Mouse (Mus musculus) thymus, postnatal 4 days (tissue): Measurements from ENCODE around the gene Tbk1.

Experiments
- DNase-seq: peaks from one replicate; pipeline ENCODE4 v3.0.0; 2021

The Tbk1 gene

DNA sequence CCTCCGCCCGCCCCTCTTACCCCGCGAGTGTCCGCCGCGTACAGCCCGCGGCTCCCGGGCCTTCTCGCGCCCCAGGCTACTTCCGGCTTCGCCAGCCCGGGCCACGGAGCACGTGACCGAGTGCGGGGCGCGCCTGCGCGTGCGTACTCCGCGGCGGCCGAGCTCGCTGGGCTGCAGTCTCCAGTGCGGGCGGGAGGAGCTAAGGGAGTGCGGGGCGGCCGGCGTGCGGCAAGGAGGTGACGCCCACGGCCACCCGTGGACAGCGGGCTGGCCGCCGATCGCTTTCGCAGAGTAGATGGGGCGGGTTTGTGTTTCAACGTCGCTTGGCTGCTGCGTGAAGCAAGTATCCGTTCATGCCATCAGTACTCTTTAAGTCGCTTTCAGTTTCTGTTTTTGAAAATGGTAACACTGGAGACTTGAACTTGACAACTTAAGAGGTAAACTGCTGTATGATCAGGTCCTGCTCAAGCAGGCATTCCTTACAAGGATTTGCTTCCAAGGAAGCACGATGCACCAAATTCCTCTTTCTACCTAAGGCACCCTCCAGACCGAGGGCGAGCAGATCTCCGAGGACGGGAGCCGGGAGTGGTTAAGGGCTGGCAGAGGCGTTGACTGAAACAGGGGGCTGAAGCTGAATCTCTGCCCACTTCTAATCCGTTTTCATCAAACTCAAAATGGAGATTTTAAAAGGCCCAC lies at the start of gene Tbk1:
Gene Tbk1, minus strand, starts transcription at position 113 of the 696 bp plus-strand sequence.
- DNase-seq = peak; percentile 95

DNA sequence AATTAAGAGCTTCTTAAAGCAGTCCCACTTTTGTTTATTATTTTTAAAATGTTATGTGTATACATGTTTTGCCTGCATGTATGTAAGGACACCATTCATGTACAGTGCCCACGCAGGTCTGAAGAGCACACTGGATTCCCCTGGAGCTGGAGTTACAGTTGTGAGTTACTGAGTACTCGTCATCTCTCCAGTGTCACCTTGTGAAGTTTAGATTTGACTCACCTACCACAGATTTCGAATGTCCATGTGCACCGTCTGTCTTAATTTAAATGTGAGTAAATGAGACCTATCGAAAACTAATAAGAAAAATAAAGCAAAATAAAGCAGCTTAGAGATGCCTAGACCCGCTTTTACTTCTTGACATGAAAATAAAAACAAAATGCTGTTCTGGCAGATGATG lies 49.7 kb upstream of the Tbk1 start:
- no peak for DNase-seq

DNA sequence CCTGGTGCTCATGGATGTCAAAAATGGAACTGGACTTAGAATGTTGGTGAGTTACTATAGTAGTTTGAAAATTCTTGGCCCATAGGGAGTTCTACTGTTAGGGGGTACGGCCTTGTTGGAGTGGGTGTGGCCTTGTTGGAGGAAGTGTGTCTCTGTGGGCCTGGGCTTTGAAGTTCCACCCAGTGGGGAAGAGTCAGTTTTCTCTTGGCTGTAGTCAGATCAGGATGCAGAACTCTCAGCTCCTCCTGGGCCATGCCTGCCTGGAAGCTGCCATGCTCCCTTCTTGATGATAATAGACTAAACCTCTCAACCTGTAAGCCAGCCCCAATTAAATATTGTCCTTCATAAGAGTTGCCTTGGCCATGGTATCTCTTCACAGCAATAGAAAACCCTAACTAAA lies 47.6 kb upstream of the Tbk1 start:
- DNase-seq = no peak

DNA sequence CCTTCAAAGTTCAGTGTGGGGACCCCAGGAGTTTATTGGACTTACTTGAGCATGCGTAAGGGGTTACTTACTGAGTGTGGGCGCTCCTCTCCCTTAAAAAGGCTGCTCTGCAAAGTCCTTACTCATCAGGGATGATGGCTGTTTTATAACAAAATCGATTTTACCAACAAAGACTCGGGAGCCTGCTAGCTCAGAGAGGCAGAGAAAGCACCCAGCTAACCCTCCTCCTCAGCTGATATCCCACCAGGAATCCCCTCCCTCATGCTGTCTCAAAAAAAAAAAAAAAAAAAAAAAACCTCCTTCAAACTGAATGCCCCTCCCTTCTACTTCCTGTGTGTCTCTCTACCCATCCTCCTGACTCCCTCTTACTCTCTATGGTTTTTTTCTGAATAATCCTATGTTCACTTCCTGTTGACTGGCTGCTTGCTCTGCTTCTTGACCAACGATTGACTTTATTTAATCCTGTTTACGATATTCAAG lies 42.0 kb upstream of the Tbk1 start:
- DNase-seq = no peak

DNA sequence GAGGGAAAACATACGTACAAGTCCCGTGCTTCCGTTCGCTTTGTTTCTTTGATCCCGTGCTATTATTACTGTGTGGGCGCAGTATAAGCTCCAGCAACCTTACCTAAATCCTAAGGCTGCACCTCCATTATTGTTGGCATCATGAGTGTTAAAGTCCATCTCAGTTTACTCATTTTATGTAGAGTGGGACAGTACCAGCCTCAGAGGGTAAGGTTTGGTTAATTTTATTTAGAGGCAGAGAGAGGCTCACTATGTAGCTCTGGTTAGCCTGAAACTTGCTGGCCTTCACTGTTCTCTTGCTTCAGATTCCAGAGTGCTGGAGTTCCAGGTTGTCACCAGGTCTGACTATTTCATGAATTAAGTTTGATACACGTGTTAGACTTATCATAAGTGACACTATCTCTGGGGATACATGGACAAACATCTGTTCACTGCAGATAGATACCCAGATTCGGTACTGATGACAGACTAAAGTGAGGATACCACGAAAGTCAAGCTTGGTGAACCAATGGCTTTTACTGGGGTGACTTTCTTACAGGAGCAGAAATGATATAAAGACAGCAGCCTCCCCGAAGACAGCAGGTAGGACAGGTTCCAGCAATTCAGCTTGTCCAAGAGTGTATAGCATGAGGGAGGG lies 40.7 kb upstream of the Tbk1 start:
- no peak for DNase-seq

DNA sequence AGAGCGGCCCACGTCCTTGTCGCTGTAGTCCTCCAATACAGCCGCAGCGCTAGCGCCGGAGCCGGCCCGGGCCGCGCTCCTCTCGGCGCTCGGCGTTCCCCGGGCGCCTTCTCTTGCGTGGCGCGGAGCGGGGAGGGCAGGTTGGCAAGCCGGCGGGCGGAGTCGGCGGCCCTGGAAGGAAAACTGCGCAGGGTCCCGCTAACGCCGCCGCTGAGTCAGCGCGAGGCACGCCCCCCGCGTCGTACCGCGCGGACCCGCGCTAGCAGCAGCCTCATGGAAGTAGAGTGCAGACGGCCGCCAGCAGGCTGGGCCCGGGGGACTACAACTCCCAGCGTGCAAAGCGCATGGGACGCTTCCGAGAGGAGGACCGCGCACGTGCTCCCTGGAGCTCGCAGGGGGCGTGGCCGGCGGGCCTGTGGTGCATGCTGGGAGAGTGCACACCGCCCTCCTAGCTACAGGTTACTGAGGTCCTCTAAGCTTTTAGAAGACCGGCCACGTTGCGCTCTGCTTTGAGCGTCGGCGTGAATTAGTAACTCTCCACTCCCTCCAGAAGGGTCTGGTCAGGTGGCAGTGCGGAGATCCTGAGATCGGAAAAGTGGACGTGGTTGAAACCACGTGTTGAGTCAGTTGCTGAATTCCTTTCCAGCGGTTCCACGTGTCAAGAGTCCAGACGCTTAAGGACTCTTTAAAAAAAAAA lies 39.7 kb upstream of the Tbk1 start, which contains the start of gene Xpot:
Gene Xpot, minus strand, starts transcription at position 147 of the 697 bp plus-strand sequence.
- DNase-seq = peak; percentile 99

DNA sequence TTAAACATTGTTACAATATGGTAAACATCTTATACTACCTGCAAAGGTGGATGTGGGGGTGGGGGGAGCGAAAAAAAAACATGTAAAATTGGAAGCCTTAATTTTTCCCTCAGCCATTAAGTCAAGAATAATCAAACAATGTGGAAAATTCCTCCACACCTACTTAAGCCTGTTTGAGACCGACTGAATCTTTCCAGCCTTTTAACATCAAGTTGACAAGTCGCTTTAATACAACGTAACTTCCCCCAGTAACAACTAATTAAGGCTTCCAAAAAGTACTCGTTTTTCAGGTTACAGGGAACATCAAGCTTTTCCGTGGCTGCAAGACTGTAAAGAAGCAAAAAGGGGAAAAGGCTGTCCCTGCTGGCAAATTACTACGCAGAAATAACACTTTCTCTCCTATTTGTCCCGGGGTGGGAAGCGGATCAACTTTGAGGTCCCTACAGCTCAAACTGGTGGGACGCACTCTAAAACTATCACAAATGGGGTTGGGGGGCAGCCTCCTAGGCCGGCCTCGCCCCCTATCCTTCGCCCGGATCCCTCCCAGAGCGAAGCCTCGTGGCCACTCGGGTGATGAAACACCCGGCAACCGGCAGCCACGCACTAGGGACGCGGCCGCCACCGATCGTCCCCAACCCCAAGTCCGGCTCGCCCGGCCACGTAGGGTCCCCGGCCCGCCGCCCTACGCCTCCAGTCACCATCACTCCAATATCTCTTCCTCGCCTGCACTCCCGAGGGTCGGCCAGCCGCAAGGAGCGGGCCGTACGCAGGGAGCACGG lies 39.0 kb upstream of the Tbk1 start:
- no peak for DNase-seq

DNA sequence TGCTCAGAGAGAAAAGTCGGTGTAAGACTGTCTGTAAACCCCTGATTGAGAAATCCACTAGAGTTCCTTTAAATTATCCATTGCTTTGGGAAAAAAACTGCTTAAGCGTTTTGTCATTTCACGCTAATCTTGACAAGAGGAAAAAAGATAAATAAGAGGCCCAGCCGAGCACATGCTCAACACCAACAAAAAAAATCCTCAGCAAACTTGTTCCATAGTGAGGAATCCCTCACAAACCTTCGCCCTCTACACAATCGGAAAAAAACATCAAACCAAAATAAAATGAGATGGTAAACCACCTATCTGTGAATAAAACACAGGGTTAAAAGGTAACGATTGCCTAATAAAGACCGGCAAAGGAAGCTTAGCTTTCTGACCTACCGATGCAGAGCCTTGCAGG lies 38.4 kb upstream of the Tbk1 start:
- no peak for DNase-seq

DNA sequence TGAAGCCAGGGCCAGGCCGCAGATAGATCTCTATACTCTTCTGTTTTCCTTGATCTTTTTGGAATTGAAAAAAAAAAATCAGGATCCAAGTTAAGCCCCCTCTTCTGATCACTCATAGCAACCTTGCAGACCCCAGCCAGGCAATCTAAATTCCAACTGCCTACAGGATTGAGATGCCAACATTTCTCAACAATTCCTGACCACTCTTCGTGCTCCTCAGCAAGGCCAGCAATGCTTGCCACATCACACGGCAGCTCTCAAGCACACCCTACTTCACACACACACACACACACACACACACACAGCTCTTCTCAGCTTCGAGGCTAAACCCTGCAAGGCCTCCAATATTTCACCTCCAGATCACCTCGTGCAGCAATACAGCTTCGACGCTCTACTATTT lies 37.1 kb upstream of the Tbk1 start:
- no peak for DNase-seq

DNA sequence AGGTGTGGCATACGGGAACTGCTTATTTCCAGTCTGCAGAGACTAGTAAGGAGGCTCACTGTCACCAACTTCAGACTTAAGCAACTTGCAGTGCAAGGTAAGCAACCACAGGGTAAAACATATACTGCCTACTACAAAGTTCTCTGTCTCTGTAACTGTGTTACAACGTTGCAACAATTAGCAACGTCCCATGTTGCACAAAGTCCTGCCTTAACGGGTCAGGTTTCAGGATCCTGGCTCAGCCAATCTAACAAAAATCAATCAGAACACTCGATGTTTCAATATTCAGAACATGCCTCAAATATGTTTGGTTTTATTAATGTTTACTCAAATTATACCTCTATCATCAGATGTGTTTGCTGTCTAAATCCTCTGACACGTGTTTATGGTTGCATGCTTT lies 35.8 kb upstream of the Tbk1 start:
- no peak for DNase-seq

DNA sequence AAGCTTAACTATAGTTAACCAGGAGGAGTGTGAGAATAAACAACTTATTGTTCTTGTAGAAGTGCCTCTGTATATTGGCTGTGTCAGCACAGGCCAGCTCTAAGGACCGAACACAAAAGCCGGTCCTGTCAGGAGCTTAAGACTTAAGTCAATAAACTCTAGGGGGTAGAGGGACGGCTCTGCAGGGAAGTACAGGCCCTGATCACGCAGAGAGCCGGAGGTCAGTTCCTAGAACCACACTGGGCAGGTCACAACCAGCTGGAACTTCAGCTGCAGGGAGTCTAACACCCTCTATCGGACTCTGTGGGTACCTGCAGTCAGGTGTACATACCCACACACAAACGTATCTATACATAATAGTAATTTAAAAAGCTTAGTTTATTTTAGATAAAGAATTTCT lies 29.3 kb upstream of the Tbk1 start:
- no peak for DNase-seq

DNA sequence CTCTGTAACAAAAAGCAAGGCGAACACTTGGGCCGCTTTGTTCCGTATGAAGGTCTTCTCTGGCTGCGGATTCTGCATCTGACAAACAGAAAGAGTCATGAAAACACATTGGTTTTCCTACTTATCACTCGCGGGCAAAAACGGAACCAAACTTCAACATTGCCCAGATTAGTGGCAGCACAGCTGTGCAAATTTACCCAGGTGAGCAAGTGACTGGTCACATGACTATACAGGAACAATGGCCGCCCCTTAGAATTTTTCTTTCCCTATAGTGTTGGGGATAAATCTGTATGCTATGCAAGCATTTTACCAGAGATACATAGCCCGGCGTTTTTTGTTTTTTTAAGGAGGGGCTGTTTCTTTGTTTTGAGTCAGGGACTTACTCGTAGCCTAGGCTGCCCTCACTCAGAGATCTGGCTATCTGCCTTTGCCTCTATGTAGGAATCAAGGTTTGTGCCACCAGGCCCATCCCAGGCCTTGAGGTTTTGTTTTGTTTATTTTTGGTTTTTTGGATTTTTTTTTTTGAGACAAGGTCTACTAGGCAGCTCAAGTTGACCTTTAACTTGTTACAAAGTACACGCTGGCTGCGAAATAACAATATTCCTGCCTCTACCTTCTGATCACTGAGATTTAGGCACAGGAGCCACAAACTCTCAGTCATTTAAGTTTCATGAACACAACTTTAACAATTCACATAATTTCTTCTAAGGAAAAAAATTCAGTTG lies 28.7 kb upstream of the Tbk1 start:
- no peak for DNase-seq

DNA sequence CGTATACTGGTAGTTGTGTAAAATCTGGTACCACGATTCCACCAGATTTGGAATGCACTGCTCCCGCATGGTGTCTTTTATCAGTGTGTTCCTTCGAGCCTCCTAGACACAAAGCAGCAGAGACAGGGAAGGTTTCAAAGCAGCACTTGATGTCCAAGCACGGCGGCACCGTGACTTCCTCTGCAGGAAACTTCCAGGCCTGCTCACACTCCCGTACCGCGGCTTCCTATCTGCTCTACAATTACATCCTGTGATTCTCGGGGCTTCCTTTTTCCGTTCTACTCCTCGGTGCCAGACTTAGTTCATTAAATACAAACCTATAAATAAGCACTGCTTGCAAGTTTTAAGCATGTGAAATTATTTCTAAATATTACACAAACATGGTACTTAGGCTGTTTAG lies 27.0 kb upstream of the Tbk1 start:
- DNase-seq = no peak

DNA sequence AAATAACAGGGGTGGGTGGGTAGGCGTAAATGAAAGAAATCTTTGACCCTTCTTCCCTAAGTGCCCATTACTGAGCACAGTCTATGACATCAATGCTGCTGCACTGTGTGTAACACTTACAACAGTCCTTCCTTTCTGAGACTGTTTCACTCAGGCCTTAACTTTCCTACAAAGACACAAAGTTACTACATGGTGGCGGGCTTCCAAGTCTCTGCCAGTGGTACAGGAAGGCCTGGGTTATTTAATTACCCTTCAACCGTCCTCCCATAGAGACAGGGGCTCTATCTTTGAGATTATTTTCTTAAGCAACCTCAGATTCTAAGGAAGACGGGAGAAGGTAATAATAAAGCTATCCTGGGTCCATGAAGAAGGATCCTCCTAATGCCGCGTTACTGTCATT lies 25.9 kb upstream of the Tbk1 start:
- no peak for DNase-seq

DNA sequence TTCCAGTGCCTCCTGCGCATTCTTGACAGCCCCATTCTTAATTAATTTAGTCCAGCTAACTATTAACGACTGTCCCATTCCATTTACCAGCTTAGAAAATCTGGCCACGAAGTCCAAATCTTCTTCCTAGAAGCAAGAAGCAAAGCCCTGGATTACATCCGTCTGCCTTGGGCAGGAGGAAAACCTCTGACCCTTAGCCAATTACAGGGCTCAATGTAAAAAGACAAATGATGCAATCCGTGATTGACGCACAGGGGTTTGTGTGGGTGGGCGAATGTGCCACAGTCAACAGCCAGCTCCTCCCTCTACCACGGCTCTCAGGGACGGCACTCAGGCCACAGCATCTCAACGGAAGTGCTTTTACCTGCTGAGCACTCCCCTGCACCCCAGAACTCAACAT lies 25.0 kb upstream of the Tbk1 start:
- DNase-seq = no peak

DNA sequence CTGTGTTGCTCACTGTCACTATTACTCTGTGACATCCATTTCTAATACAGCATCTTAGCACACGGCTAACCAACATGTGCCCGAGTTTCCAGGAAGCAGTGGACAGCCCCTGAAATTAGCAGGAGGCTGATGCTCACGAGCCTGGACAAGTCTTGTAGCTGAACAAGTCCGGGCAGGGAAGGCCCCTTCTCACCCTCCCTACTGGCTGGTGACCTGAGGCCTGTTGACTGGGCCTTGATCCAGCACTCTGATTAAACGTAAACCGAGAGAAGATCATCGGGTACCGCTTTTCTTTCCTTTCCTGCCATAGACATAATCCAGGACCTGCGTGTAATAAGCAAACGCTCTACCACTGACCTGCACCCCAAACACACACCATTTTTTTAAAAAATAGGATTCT lies 21.6 kb upstream of the Tbk1 start:
- DNase-seq = no peak

DNA sequence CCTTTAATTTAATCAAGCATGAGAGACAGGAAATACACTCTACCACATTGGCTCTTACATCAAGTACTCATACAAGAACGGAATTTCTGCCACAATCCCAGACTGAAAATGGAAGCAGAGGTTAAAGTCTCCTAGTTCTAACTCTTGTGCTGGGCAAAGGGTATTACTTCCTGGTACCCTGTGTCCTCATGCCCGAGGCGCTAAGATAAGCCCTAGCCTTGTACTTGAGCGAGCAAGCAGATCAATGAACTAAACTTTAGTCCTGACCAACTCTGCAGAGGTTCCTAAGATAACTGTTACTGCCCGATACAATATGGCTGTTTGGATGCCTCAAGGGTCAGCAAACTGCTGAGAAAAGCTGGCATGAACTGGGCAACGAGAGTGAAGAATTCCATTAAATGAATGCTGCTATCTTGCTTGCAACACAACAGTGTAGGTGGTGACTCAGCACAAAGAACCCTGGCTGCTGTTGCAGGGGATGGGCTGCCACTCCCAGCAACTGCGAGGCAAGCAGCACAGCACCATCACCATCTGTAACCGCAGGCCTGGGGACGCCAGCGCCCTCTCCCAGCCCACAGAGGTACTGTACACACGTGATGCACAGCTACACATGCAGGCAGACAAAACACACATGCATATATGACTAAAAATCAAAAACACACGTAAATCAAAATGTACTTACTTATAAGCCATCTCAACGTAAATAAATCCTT lies 18.2 kb upstream of the Tbk1 start:
- no peak for DNase-seq

DNA sequence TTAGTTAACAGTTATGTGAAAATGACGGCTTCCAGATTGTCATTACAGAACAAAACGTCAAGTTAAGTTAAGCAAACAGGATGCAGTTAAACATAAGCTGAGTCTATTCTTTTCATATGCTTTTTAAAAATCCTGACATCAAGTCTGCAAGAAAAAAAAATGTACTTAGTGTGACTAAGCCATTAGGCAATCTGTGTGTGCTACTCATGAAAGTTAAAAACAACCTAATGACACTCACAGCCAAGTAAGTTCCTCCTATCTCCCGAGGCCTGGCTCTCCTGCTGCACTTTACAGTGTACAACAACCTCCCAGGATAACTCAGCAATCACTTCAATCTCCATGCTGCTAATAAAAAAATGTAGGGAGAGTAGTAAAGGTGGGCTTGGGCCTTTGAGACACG lies 17.0 kb upstream of the Tbk1 start:
- DNase-seq = no peak

DNA sequence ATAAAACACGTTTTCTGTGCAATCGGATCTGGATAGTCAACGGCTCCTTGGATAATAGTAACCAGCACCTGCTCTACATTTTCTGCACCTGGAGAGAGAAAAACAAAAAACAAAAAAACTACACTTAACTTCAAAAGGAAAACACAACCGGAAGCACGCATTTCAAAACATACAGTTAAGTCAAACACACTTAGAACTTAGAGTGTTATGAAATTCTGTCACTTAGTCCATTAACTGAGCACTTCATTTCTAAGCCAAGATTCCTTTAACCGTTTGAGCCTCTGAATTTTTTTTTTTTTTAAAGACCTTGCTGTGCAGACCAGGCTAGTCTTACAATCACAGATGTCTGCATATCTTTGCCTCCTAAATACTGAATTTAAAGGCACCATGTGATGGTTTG lies 14.7 kb upstream of the Tbk1 start:
- DNase-seq = no peak

DNA sequence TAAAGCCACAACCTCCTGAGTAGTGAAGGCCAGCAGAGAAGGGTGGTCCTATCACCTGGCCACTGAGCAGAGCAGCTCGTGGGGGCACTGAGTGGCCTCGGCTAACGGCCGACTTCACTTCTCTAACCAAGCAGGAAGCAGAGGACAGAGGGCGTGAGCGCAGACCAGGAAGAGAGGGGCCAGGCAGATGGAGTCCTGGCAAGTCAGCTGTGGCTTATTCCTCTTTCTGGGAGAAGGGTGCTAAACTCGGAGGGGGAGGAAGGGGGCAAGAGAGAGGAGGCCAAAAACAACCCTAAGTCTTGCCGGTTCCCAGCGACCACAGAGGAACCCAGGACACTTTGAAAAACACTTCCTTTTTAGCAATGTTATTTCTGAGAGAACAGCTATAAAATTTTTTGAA lies 10.0 kb upstream of the Tbk1 start:
- DNase-seq = no peak

DNA sequence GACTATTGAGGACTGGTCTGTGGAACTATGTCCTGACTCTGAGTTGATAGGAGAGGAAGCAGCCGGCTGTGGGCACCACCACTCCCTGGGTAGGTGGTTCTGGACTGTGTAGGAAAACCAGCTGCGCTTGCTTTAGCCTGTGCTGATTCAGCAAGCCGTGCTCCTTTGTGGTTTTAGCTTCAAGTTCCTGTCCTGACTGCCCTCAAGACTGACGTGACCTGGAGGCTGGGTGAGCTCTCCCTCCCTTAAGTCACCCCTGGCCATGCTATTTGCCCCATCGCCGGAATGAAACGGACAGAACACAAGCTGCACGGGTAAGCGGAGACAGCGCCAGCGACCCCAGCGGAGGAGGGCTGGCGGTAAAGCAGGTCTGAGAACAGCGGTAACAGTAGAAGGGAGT lies 4.5 kb upstream of the Tbk1 start:
- no peak for DNase-seq

DNA sequence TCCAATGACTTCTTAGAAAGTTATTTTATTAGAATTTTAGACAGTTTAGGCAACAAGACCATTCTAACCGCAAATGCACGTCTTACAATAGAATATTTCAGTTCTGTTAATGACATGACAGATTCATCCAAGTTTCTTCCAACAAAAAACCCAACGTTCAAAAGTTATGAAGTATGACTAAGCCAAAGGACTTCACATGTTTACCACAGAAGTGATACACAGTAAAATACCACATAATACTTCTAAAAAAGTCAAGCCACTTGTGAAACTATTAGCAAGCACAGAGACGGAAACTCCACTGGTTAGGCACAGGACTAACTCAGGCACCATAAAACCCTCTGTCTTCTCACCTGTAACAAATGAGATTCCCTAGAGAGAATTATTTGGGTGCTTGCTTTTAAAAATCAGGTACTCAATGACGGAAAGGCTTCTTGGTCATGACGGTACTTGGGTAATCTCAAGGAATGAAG lies 819 bp upstream of the Tbk1 start:
- no peak for DNase-seq
